Mouse (Mus musculus) E14TG2a.4 (cell line): ENCODE data around the gene Manbal.

Experiments used
- CTCF ChIP-seq: conservative IDR thresholded peaks from 2 replicates; pipeline ENCODE4 v1.5.1; 2014; ENCODE audit warnings: low read length
- NANOG ChIP-seq: IDR thresholded peaks from 2 replicates; pipeline ENCODE4 v1.6.1; 2014; ENCODE audit warnings: borderline replicate concordance, low read length, mixed read lengths

GRCm38 (mm10) chr2:157432476-157432875, 65.1 kb downstream of the Manbal start:
- TF ChIP-seq CTCF (no peak), NANOG (no peak)
